Mouse (Mus musculus): ENCODE measurements around the gene Mindy2. TPM values are rescaled to one million over a fixed set of nuclear protein-coding genes. Genes with fewer than 3 reads are reported as not detected.

Mindy2 gene
- polyA plus RNA-seq, 2 experiments, result 7.8 to 13.7 TPM

- 84% methylated on average over 4 of the region's 4 CpGs for WGBS (ENCODE audit: insufficient replicate concordance)
- no peak overlapping the region for H3K27ac ChIP-seq
- ATAC-seq (ENCODE audit: insufficient read depth), result no peak
- peaks cover 40 to 49% of the 10 kb centered on the region in 2 experiments for H3K4me1 ChIP-seq (replicated peaks; ENCODE audit: control insufficient read depth in 2 of 2, insufficient read depth in 2 of 2, low read length in 1 of 2)
- no peak for DNase-seq (ENCODE audit: low read depth in 3 of 3, low spot score in 3 of 3)
- no peaks in the 10 kb centered on the region for H3K36me3 ChIP-seq (replicated peaks; ENCODE audit: control insufficient read depth, insufficient read depth, low read depth)
- no peak overlapping the region for H3K4me3 ChIP-seq (ENCODE audit: insufficient read depth in 1 of 2, low read depth in 2 of 2, low read length in 2 of 2)
- H3K4me2 ChIP-seq (ENCODE audit: low read depth), result no peak overlapping the region
- H3K9me3 ChIP-seq (ENCODE audit: control insufficient read depth, low read length), result no peaks in the 10 kb centered on the region
- TF ChIP-seq CTCF (IDR thresholded peaks at IDR 0.05; ENCODE audit: low read depth) (no peak), EP300 (IDR thresholded peaks at IDR 0.05; ENCODE audit: low read depth) (no peak)
- no peak overlapping the region for H3K9ac ChIP-seq (replicated peaks)
- no peaks in the 10 kb centered on the region for H3K27me3 ChIP-seq (ENCODE audit: control insufficient read depth, insufficient read depth, low read length)
These were observed 16.7 kb upstream of the Mindy2 start for GRCm38 (mm10) chr9:70673656-70674055.

DNA sequence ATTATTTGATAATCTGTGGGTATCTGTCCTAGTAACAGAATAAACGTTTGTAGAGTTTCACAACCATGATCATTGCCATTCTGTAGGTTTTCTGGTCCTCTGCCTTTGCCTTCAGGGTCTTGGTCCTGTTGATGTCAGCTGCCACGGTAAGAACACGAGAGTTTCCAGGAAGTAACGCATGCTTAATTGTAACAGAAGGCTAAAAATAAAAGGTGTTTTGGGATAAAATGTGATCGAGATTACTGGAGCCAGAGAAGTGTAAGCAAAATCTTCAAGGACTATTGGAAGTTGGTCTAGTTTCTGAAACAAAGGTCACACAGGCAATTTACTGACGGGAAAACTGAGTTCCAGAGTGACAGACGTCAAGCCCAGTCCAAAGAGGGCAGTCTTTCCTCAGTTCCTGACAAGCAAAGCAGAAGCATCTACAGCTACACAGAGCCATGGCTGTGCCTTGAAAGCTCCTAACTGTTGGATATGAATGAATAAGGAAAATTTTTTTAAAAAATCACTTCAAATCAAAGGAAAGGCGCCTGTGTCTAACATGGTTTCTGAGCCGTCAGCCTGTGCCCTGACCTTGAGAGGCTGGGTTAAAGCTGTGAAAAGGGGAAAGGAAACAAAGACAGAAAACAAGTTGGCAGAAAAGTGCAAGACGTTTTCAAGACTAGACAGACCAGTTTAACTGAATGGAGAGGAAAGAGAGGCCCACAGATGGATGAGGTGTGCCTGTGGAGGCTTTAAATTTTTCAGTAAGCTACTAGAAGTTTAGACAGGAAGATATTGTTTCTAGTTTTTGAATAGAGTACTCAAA is 15.0 kb upstream of the Mindy2 start:
- no peak overlapping the region for H3K9ac ChIP-seq (replicated peaks)
- DNase-seq (ENCODE audit: low read depth in 3 of 3, low spot score in 3 of 3) (no peak), ATAC-seq (ENCODE audit: insufficient read depth) (no peak)
- H3K36me3 ChIP-seq (replicated peaks; ENCODE audit: control insufficient read depth, insufficient read depth, low read depth), result no peaks in the 10 kb centered on the region
- peak overlapping the region; percentile 99 for H3K27ac ChIP-seq
- TF ChIP-seq CTCF (IDR thresholded peaks at IDR 0.05; ENCODE audit: low read depth) (peak; percentile 57), EP300 (IDR thresholded peaks at IDR 0.05; ENCODE audit: low read depth) (no peak)
- H3K4me3 ChIP-seq (ENCODE audit: insufficient read depth in 1 of 2, low read depth in 2 of 2, low read length in 2 of 2), result no peak overlapping the region
- peaks cover 41 to 52% of the 10 kb centered on the region in 2 experiments for H3K4me1 ChIP-seq (replicated peaks; ENCODE audit: control insufficient read depth in 2 of 2, insufficient read depth in 2 of 2, low read length in 1 of 2)
- no peaks in the 10 kb centered on the region for H3K27me3 ChIP-seq (ENCODE audit: control insufficient read depth, insufficient read depth, low read length)
- H3K9me3 ChIP-seq (ENCODE audit: control insufficient read depth, low read length), result peaks cover 3% of the 10 kb centered on the region; the same call in 1 of the 2 replicates
- 23% methylated on average over 10 of the region's 10 CpGs for WGBS (ENCODE audit: insufficient replicate concordance)
- no peak overlapping the region; the same call in 1 of the 2 replicates for H3K4me2 ChIP-seq (ENCODE audit: low read depth)

- H3K4me3 ChIP-seq (ENCODE audit: insufficient read depth in 1 of 2, low read depth in 2 of 2, low read length in 2 of 2), result no peak overlapping the region
- no peak; the same call in 1 of the 2 replicates for ATAC-seq (ENCODE audit: insufficient read depth)
- H3K27me3 ChIP-seq (ENCODE audit: control insufficient read depth, insufficient read depth, low read length), result no peaks in the 10 kb centered on the region
- peak overlapping the region; percentile 62 for H3K4me2 ChIP-seq (ENCODE audit: low read depth)
- peaks cover 41 to 52% of the 10 kb centered on the region in 2 experiments for H3K4me1 ChIP-seq (replicated peaks; ENCODE audit: control insufficient read depth in 2 of 2, insufficient read depth in 2 of 2, low read length in 1 of 2)
- H3K9ac ChIP-seq (replicated peaks), result peak overlapping the region; percentile 39
- no peak for TF ChIP-seq CTCF (IDR thresholded peaks at IDR 0.05; ENCODE audit: low read depth)
- TF ChIP-seq EP300 (IDR thresholded peaks at IDR 0.05; ENCODE audit: low read depth), result no peak
- H3K27ac ChIP-seq, result peak overlapping the region; percentile 99
- H3K9me3 ChIP-seq (ENCODE audit: control insufficient read depth, low read length), result peaks cover 3% of the 10 kb centered on the region; the same call in 1 of the 2 replicates
- 25% methylated on average over 6 of the region's 6 CpGs for WGBS (ENCODE audit: insufficient replicate concordance)
- H3K36me3 ChIP-seq (replicated peaks; ENCODE audit: control insufficient read depth, insufficient read depth, low read depth), result no peaks in the 10 kb centered on the region
- no peak for DNase-seq (ENCODE audit: low read depth in 3 of 3, low spot score in 3 of 3)
These were observed 14.3 kb upstream of the Mindy2 start for GRCm38 (mm10) chr9:70671278-70671677.

DNA sequence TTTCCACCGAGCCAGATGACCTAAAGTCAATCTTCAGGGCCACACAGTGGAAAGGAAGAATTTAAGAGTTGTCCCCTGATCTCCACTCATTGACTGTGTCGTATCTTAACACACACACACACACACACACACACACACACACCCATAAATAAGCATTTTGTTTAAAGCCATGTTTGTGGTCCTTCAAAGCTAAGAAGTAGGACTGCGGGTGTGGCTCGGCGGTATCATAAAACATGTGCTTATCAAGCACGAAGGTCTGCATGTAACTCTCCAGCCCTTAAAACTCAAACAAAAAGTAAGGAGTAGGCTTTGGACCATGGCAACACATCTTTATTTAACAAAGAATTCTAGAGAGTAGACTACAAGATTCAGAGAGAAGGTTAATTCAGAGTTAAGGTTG is 13.4 kb upstream of the Mindy2 start:
- peak overlapping the region; percentile 62 for H3K4me2 ChIP-seq (ENCODE audit: low read depth)
- peak overlapping the region; percentile 41 for H3K9ac ChIP-seq (replicated peaks)

GRCm38 (mm10) chr9:70669197-70669596 is 12.2 kb upstream of the Mindy2 start:
- Histone ChIP-seq H3K9ac (replicated peaks) (peak overlapping the region; percentile 68), H3K4me2 (ENCODE audit: low read depth) (peak overlapping the region; percentile 62), H3K27me3 (ENCODE audit: control insufficient read depth, insufficient read depth, low read length) (no peaks in the 10 kb centered on the region), H3K9me3 (ENCODE audit: control insufficient read depth, low read length) (peaks cover 3% of the 10 kb centered on the region; the same call in 1 of the 2 replicates), H3K4me3 (ENCODE audit: insufficient read depth in 1 of 2, low read depth in 2 of 2, low read length in 2 of 2) (peak overlapping the region in 1 of 2 experiments; percentile 17; a peak in 2 of 4 replicates), H3K36me3 (replicated peaks; ENCODE audit: control insufficient read depth, insufficient read depth, low read depth) (no peaks in the 10 kb centered on the region; the same call in 1 of the 2 replicates), H3K27ac (peak overlapping the region; percentile 99), H3K4me1 (replicated peaks; ENCODE audit: control insufficient read depth in 2 of 2, insufficient read depth in 2 of 2, low read length in 1 of 2) (peaks cover 33 to 42% of the 10 kb centered on the region in 2 experiments)
- TF ChIP-seq CTCF (IDR thresholded peaks at IDR 0.05; ENCODE audit: low read depth) (no peak), EP300 (IDR thresholded peaks at IDR 0.05; ENCODE audit: low read depth) (peak; percentile 91)
- DNase-seq (ENCODE audit: low read depth in 3 of 3, low spot score in 3 of 3) (peak; percentile 90 to 95 (median 90)), ATAC-seq (ENCODE audit: insufficient read depth) (peak; percentile 91)
- 16% methylated on average over 2 of the region's 2 CpGs for WGBS (ENCODE audit: insufficient replicate concordance)

More for the DNA sequence above, 13.4 kb upstream of the Mindy2 start:
- ATAC-seq (ENCODE audit: insufficient read depth) (peak; percentile 72), DNase-seq (ENCODE audit: low read depth in 3 of 3, low spot score in 3 of 3) (peak; percentile 78 to 84 (median 80))
- Histone ChIP-seq H3K27me3 (ENCODE audit: control insufficient read depth, insufficient read depth, low read length) (no peaks in the 10 kb centered on the region), H3K4me3 (ENCODE audit: insufficient read depth in 1 of 2, low read depth in 2 of 2, low read length in 2 of 2) (no peak overlapping the region), H3K4me1 (replicated peaks; ENCODE audit: control insufficient read depth in 2 of 2, insufficient read depth in 2 of 2, low read length in 1 of 2) (peaks cover 36 to 47% of the 10 kb centered on the region in 2 experiments), H3K9me3 (ENCODE audit: control insufficient read depth, low read length) (peaks cover 3% of the 10 kb centered on the region; the same call in 1 of the 2 replicates), H3K36me3 (replicated peaks; ENCODE audit: control insufficient read depth, insufficient read depth, low read depth) (no peaks in the 10 kb centered on the region; the same call in 1 of the 2 replicates), H3K27ac (peak overlapping the region; percentile 99)
- 18% methylated on average over 6 of the region's 6 CpGs for WGBS (ENCODE audit: insufficient replicate concordance)
- TF ChIP-seq EP300 (IDR thresholded peaks at IDR 0.05; ENCODE audit: low read depth) (peak; percentile 89), CTCF (IDR thresholded peaks at IDR 0.05; ENCODE audit: low read depth) (no peak)
